Mouse (Mus musculus): Measurements from ENCODE around the gene Rap1gds1. TPM values are rescaled to one million over a fixed set of nuclear protein-coding genes. Genes with fewer than 3 reads are reported as not detected.

Rap1gds1 gene
- total RNA-seq, 2 experiments from 2014 or later, result 251 to 273 TPM

DNA sequence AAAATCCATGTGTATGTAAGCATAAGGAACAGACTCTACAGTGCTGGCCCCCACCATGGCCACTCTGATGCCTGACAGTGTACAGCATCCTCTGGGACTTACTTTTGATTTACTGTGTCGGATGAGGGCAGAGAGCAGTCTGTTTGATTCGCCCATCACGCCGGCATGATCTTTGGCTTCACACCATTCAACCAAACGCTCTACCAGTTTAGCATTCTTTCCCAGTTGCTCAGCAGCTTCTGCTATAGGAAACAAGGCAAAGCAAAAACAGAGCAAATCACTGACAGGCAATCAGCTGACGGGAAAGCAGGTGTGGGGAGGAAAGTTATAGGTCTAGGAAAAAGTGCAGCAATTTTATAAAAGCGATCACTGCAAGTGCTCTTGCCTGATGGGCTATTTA lies 119.8 kb downstream of the Rap1gds1 start:
- no peak for DNase-seq (ENCODE audit: low spot score in 2 of 2)

- DNase-seq (ENCODE audit: low spot score in 2 of 2), result peak in 1 of 2 experiments; percentile 11
Observed at GRCm38 (mm10) chr3:138949081-138949480, 125.9 kb downstream of the Rap1gds1 start.

DNA sequence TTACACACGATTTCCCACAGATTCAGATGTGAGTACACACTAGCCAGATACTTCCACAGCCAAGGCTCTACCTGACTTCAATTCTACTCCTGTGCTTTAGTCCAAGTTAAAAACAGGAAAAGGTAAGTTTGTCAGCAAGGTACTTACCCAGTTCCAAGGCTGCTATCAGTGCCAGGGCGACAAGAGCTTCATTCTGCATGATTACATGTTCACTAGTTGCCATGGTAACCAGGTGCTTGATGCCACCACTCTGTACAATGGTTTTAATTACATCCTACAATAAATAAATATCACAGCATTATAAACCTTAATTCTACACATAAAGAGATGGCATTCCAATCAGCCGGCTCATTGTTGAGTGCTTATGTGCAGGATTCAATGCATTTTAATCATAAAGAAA lies 129.5 kb downstream of the Rap1gds1 start:
- no peak for DNase-seq (ENCODE audit: low spot score in 2 of 2)

DNA sequence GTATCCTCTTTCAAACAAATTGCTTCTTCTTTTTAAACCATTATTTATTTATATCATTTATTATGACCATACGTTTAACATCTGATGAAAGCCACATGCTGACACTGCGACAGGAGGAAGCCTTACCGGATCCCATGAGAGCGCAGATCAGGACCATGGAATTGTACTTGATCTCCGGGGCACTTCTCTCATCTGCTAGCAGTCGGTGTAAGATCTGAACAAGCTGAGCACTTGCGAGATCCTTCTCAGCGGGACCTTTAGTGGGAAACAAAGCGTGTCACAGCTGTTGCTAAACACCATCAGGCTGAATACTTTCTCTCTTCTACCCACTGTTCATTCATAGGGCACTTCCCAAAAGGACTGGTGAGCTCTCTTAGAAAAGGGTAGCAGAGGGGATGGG lies 133.4 kb downstream of the Rap1gds1 start:
- DNase-seq (ENCODE audit: low spot score in 2 of 2), result no peak

- DNase-seq (ENCODE audit: low spot score in 2 of 2), result no peak
Observed at GRCm38 (mm10) chr3:138937241-138937640, 137.8 kb downstream of the Rap1gds1 start.

- no peak for DNase-seq (ENCODE audit: low spot score in 2 of 2)
Observed at GRCm38 (mm10) chr3:138936780-138937179, 138.2 kb downstream of the Rap1gds1 start.

GRCm38 (mm10) chr3:138927437-138927836 lies 147.6 kb downstream of the Rap1gds1 start:
- DNase-seq (ENCODE audit: low spot score in 2 of 2), result no peak

DNA sequence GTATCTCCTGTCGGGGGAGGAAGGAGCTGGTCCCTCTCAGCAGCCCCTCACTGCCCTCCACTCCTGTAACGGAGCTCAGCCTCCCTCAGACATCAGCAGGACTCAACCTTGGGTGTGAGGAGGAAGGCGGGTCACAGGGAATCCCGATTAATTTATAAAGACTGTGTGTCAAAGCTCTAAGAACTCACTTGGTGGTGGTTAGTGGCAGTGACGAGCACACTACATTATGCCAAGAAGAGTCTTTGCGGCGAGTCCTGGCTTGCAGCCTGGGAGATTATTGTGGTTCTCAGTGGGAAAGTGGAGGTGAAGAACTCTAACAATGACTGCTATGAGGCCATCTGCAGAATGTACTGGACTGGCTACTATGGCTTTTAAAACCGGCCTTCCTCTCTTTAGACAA lies 148.8 kb downstream of the Rap1gds1 start:
- no peak for DNase-seq (ENCODE audit: low spot score in 2 of 2)

GRCm38 (mm10) chr3:138918241-138918640 lies 156.8 kb downstream of the Rap1gds1 start:
- no peak for DNase-seq (ENCODE audit: low spot score in 2 of 2)

DNA sequence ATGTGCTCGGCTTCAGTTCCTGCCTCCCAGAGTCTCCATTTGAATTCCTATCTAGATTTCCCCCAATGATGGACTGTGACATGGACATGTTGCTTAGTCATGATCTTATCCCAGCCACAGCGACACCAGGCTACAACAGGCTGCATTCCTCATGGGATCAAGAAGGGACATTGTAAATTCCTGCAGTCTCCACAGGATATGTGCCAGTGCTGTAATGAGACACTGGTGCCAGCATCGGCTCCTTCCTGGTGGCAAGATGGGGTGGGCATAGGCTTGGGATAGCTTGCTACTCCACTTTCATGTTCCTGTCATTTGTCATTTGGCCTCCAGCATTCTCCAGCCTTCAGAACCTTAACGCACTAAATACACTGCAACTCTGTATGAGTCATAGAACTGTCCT lies 158.0 kb downstream of the Rap1gds1 start:
- DNase-seq (ENCODE audit: low spot score in 2 of 2), result no peak

GRCm38 (mm10) chr3:138916591-138916990 lies 158.4 kb downstream of the Rap1gds1 start:
- no peak for DNase-seq (ENCODE audit: low spot score in 2 of 2)

DNA sequence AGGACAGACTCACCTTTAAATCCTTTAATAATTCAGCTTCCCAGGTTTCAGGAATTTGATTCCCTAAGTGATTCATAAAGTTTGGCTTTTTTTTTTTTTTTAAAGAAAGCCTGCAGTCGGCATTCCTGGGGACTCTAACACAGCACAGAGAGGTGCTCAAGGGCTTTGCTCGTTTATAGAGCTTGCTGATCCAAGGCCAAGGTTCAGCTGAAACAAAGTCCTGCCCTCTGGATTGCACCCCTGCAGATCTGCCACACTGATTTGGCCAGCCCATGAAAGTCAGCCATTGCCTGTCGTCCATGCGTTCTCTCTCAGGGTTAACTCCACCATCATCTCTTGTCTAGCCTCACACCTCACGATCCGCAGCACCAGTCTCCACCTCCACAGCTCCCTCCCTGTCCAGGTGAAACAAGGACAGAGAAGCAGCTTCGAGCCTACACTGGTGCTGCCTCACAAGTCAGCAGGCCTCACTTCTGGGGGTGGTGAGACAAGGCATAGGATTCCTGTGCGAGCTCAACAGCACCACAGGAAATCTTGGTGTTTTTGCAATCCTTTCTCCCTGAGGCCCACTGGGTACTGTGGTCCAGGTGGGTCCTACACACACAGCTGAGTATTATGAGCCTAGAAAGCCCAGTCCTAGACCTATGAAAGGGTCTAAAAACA lies 160.2 kb downstream of the Rap1gds1 start:
- no peak for DNase-seq (ENCODE audit: low spot score in 2 of 2)

- peak in 1 of 2 experiments; percentile 0 for DNase-seq (ENCODE audit: low spot score in 2 of 2)
Observed at GRCm38 (mm10) chr3:138912504-138912903, 162.5 kb downstream of the Rap1gds1 start.

DNA sequence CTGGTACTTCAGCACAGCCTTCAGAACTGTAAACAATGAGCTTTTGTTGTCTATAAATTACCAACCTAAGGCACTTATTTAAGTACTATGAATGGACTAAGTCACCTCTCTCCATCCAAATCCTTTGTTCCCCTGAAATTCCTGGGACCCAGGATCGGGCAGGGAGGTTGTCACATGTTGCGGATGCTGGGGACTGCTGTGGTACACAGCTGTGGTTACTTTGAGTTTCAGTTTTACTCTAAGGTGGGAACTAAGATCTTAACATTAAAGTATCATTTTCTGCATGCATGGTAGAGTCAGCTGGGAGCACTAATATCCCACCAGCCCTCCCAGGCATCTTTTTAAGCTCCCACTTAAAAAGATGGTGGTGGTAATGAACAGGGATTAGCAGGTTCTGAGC lies 165.7 kb downstream of the Rap1gds1 start:
- no peak for DNase-seq (ENCODE audit: low spot score in 2 of 2)

DNA sequence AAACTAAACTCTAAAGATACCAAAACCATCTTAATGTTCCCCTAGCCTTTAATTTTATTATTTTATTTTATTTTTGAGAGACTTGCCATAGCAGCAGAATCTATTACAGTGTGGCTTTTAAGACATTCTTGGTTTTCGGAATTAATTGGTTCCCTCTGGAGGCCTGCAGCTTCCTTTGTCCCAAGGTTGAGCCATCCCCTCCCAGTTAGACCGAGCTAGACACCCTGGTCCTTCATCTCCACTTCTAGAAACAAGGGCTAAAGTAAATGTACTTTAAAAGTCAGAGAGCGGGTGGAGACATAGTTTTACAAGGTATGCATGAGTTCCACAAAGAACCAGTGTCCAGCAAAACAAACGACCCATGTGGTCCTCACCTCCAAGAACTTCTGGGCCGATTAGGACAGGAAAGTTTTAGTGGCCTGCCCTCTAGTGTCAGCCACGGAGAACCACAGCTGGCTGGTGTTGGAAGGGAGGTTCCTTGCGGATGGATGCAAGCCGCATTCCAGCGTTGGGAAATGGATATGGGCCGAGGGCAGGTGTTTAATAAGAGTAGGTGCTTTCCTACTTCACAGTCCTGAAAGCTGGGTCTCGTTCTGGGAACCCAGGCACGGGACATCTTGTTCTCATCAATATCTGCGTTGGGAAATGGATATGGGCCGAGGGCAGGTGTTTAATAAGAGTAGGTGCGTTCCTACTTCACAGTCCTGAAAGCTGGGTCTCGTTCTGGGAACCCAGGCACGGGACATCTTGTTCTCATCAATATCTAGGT lies 168.7 kb downstream of the Rap1gds1 start:
- DNase-seq (ENCODE audit: low spot score in 2 of 2), result peak; percentile 66 to 73

DNA sequence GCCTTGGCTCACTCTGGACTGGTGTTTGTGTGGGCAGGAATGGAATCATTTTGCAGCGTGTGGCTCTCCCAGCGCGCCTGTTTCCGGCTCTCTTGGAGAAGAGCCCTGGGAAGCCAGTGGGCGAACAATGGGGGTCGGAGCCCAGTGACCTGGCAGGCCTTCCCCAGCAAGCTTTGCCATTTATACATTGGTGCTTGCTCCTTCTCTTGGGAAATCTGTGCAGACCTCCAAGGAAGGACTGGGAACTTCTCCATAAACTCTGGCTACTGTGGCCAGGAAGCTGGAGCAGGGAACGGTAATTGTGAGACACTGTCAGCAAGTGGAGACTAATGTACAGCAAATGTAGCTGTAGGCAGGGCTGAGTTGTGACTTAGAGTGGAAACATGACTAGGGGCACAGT lies 169.3 kb downstream of the Rap1gds1 start:
- no peak for DNase-seq (ENCODE audit: low spot score in 2 of 2)

- DNase-seq (ENCODE audit: low spot score in 2 of 2), result no peak
Observed at GRCm38 (mm10) chr3:138900571-138901141, 174.3 kb downstream of the Rap1gds1 start.

DNA sequence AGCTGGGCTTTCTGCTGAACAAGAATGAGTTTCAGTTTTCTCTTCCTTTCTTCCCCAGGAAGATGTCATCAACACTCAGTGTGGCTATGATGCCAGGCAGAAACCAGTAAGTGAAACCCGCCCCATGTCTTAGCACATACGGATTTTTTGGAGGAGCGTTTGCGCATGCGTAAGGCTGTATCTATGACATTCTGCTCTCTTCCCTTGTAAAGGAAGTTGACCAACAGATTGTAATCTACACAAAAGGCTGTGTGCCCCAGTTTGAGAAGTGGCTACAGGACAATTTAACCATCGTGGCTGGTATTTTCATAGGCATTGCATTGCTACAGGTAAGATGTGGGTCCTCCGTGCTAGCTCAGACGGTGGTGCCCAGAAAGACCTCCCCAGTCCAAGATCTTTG lies 176.9 kb downstream of the Rap1gds1 start:
- no peak for DNase-seq (ENCODE audit: low spot score in 2 of 2)

DNA sequence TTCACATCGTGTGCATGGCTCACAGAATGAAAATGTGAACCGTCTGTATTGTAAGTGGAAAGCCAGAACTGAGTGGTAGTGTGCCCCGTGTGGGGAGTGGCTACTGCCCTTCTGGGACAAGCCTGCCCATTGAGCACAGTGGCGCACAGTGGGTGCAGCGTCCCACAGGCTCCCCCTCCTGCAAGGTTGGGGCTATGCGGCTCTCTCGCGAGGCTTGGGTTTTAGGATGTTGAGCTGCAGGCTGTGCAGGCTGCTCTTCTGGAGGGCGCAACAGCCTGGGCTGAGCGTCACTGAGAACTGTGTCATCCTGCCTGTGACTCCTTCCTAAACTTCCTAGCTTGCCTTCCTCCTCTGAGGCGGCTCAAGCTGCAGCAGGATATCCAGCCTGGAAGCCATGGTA lies 177.5 kb downstream of the Rap1gds1 start:
- no peak for DNase-seq (ENCODE audit: low spot score in 2 of 2)

GRCm38 (mm10) chr3:138893520-138893919 lies 181.5 kb downstream of the Rap1gds1 start:
- DNase-seq (ENCODE audit: low spot score in 2 of 2), result no peak

DNA sequence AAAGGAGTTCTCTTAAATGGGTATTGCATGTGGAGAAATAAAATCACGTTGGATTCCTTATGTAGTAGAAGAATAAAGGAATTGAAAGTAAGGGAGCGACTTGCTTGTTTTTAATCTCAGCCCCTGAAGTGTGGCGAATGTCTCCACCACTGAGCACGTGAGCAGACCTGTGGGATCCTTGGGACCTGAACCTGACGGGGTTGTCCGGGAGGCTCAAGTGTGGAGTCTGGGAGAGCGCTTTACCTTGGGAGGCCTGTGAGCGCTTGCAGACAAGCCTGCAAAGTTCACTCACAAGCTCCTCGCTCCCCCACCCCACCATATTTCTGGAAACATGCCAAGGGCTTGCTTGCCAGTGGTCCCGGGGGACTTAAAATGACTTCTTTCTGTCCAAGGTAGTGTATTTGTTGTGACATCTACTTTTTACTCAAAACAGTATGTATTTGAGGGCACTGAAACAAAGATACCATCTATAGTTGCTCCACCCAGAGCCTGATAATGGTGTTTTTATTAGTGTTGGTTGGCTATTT lies 185.2 kb downstream of the Rap1gds1 start:
- no peak for DNase-seq (ENCODE audit: low spot score in 2 of 2)

GRCm38 (mm10) chr3:138889214-138889613 lies 185.8 kb downstream of the Rap1gds1 start:
- peak in 1 of 2 experiments; percentile 59 for DNase-seq (ENCODE audit: low spot score in 2 of 2)

Measured in layer of hippocampus, postnatal 14 days (tissue).